Mouse (Mus musculus): ENCODE measurements around the gene Sf3b3. TPM values are rescaled to one million over a fixed set of nuclear protein-coding genes. Genes with fewer than 3 reads are reported as not detected.

Sf3b3 gene
- polyA plus RNA-seq, 1 experiment from 2014 or later = 187 TPM

- no peaks in the 10 kb centered on the region for H3K27me3 ChIP-seq
- no peak overlapping the region for H3K9ac ChIP-seq (replicated peaks)
- no peak for ATAC-seq (ENCODE audit: low FRiP score, low read depth)
- H3K4me2 ChIP-seq (replicated peaks) = no peak overlapping the region
- no peak overlapping the region for H3K27ac ChIP-seq (replicated peaks)
- no peaks in the 10 kb centered on the region for H3K4me1 ChIP-seq
- no peak overlapping the region for H3K4me3 ChIP-seq
- H3K9me3 ChIP-seq = 0 out of 2 replicates have a peak, but pooled peaks cover 6% of the 10 kb centered on the region
- WGBS = 84% methylated on average over 13 of the region's 13 CpGs
- no peaks in the 10 kb centered on the region for H3K36me3 ChIP-seq
Measured at GRCm38 (mm10) chr8:110779924-110780718, 66.5 kb downstream of the Sf3b3 start.

GRCm38 (mm10) chr8:110776335-110776734 is 70.3 kb downstream of the Sf3b3 start:
- Histone ChIP-seq H3K9ac (replicated peaks) (no peak overlapping the region), H3K36me3 (no peaks in the 10 kb centered on the region), H3K4me3 (no peak overlapping the region), H3K4me2 (replicated peaks) (no peak overlapping the region), H3K27ac (replicated peaks) (no peak overlapping the region), H3K27me3 (no peaks in the 10 kb centered on the region), H3K4me1 (no peaks in the 10 kb centered on the region), H3K9me3 (0 out of 2 replicates have a peak, but pooled peaks cover 6% of the 10 kb centered on the region)
- WGBS = 98% methylated on average over 3 of the region's 3 CpGs
- no peak for ATAC-seq (ENCODE audit: low FRiP score, low read depth)

DNA sequence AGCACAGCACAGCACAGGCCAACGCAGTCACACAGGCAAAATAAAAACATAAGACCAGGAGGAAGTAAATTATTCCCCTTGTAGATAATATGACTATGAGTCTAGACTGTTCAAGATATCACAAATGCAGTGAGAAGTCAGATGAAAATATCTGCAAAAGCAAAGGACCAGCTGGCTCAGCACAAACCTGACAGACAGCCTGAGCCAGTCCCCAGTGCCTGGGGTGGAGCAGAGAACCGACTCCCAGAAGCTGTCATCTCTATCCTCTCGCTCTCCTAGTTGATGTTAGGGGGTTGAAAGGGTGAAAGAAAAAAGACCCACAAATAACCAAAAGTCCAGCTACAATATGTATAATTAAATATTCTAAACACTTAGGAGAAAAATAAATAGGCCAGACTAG is 70.9 kb downstream of the Sf3b3 start:
- 0 out of 2 replicates have a peak, but pooled peaks cover 6% of the 10 kb centered on the region for H3K9me3 ChIP-seq
- H3K9ac ChIP-seq (replicated peaks) = no peak overlapping the region
- H3K4me2 ChIP-seq (replicated peaks) = no peak overlapping the region
- 91% methylated on average over 3 of the region's 3 CpGs for WGBS
- H3K4me3 ChIP-seq = no peak overlapping the region
- no peaks in the 10 kb centered on the region for H3K27me3 ChIP-seq
- H3K27ac ChIP-seq (replicated peaks) = no peak overlapping the region
- no peaks in the 10 kb centered on the region for H3K36me3 ChIP-seq
- ATAC-seq (ENCODE audit: low FRiP score, low read depth) = no peak
- no peaks in the 10 kb centered on the region for H3K4me1 ChIP-seq

- Histone ChIP-seq H3K9ac (replicated peaks) (no peak overlapping the region), H3K27me3 (no peaks in the 10 kb centered on the region), H3K27ac (replicated peaks) (no peak overlapping the region), H3K4me3 (no peak overlapping the region), H3K9me3 (0 out of 2 replicates have a peak, but pooled peaks cover 6% of the 10 kb centered on the region), H3K36me3 (no peaks in the 10 kb centered on the region), H3K4me2 (replicated peaks) (no peak overlapping the region), H3K4me1 (no peaks in the 10 kb centered on the region)
- ATAC-seq (ENCODE audit: low FRiP score, low read depth) = no peak
- WGBS = 74% methylated on average over 8 of the region's 8 CpGs
Measured at GRCm38 (mm10) chr8:110775316-110775715, 71.3 kb downstream of the Sf3b3 start.

DNA sequence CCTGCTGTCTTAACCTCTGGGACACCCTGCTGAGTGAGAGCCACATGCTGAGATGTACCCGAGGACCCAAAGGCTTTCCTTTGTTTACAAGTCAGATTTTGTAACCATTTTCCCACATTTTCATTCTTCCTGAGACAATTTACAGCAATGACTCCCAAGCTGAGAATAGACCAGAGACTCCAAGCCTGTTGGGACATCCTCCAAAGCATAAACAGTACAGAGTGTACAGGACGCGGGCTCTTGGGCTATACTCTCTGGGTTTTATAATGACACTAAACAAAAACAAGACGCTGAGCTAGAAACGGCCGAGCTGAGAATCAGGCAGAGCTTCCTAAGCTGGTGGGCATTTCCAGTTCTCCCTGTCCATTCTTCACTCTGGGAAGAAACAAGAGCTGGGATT is 71.9 kb downstream of the Sf3b3 start:
- Histone ChIP-seq H3K4me1 (no peaks in the 10 kb centered on the region), H3K4me2 (replicated peaks) (no peak overlapping the region), H3K27me3 (no peaks in the 10 kb centered on the region), H3K36me3 (no peaks in the 10 kb centered on the region), H3K27ac (replicated peaks) (no peak overlapping the region), H3K4me3 (no peak overlapping the region), H3K9ac (replicated peaks) (no peak overlapping the region), H3K9me3 (0 out of 2 replicates have a peak, but pooled peaks cover 6% of the 10 kb centered on the region)
- WGBS = 86% methylated on average over 6 of the region's 6 CpGs
- ATAC-seq (ENCODE audit: low FRiP score, low read depth) = no peak

DNA sequence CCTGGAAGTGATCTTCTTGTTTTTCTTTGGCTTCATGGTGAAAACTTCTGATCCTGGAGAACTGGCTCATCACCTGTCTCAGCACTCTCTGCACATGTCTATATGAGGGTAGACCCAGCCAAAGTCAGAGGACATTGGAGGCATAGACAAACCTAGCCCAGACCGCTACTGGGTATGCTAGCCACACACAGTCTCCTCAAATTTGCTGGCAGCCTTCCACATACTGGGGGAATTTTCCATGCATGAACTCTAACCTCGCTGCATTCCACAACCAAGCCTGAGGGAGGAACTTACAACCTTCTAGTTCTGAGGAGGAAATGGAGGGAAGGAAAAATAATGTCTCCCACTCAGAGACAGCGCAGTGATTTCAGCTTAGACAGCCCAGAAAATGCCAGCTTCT is 72.5 kb downstream of the Sf3b3 start:
- Histone ChIP-seq H3K4me1 (no peaks in the 10 kb centered on the region), H3K4me3 (no peak overlapping the region), H3K36me3 (no peaks in the 10 kb centered on the region), H3K27me3 (no peaks in the 10 kb centered on the region), H3K4me2 (replicated peaks) (no peak overlapping the region), H3K27ac (replicated peaks) (no peak overlapping the region), H3K9me3 (0 out of 2 replicates have a peak, but pooled peaks cover 6% of the 10 kb centered on the region), H3K9ac (replicated peaks) (no peak overlapping the region)
- WGBS = 80% methylated on average over 3 of the region's 3 CpGs
- no peak for ATAC-seq (ENCODE audit: low FRiP score, low read depth)

- WGBS = 79% methylated on average over 7 of the region's 7 CpGs
- Histone ChIP-seq H3K9me3 (0 out of 2 replicates have a peak, but pooled peaks cover 6% of the 10 kb centered on the region), H3K27me3 (no peaks in the 10 kb centered on the region), H3K9ac (replicated peaks) (no peak overlapping the region), H3K4me1 (no peaks in the 10 kb centered on the region), H3K36me3 (no peaks in the 10 kb centered on the region), H3K4me2 (replicated peaks) (no peak overlapping the region), H3K4me3 (no peak overlapping the region), H3K27ac (replicated peaks) (no peak overlapping the region)
- no peak for ATAC-seq (ENCODE audit: low FRiP score, low read depth)
Measured at GRCm38 (mm10) chr8:110772452-110772851, 74.1 kb downstream of the Sf3b3 start.

GRCm38 (mm10) chr8:110767261-110767660 is 79.3 kb downstream of the Sf3b3 start:
- 85% methylated on average over 6 of the region's 6 CpGs for WGBS
- H3K4me2 ChIP-seq (replicated peaks) = no peak overlapping the region
- H3K9ac ChIP-seq (replicated peaks) = no peak overlapping the region
- H3K4me1 ChIP-seq = no peaks in the 10 kb centered on the region
- no peaks in the 10 kb centered on the region for H3K36me3 ChIP-seq
- no peak for ATAC-seq (ENCODE audit: low FRiP score, low read depth)
- H3K9me3 ChIP-seq = no peaks in the 10 kb centered on the region
- no peak overlapping the region for H3K4me3 ChIP-seq
- H3K27ac ChIP-seq (replicated peaks) = no peak overlapping the region
- H3K27me3 ChIP-seq = no peaks in the 10 kb centered on the region

- no peaks in the 10 kb centered on the region for H3K4me1 ChIP-seq
- H3K4me2 ChIP-seq (replicated peaks) = no peak overlapping the region
- 71% methylated on average over 3 of the region's 3 CpGs for WGBS
- H3K9me3 ChIP-seq = no peaks in the 10 kb centered on the region
- H3K27ac ChIP-seq (replicated peaks) = no peak overlapping the region
- H3K36me3 ChIP-seq = no peaks in the 10 kb centered on the region
- no peak overlapping the region for H3K9ac ChIP-seq (replicated peaks)
- no peaks in the 10 kb centered on the region for H3K27me3 ChIP-seq
- ATAC-seq (ENCODE audit: low FRiP score, low read depth) = no peak
- no peak overlapping the region for H3K4me3 ChIP-seq
Measured at GRCm38 (mm10) chr8:110764671-110765070, 81.9 kb downstream of the Sf3b3 start.

GRCm38 (mm10) chr8:110761988-110762387 is 84.6 kb downstream of the Sf3b3 start:
- Histone ChIP-seq H3K36me3 (no peaks in the 10 kb centered on the region), H3K4me2 (replicated peaks) (no peak overlapping the region), H3K9ac (replicated peaks) (no peak overlapping the region), H3K9me3 (no peaks in the 10 kb centered on the region), H3K27me3 (no peaks in the 10 kb centered on the region), H3K27ac (replicated peaks) (no peak overlapping the region), H3K4me3 (no peak overlapping the region), H3K4me1 (no peaks in the 10 kb centered on the region)
- no peak for ATAC-seq (ENCODE audit: low FRiP score, low read depth)
- WGBS = 79% methylated on average over 6 of the region's 6 CpGs

DNA sequence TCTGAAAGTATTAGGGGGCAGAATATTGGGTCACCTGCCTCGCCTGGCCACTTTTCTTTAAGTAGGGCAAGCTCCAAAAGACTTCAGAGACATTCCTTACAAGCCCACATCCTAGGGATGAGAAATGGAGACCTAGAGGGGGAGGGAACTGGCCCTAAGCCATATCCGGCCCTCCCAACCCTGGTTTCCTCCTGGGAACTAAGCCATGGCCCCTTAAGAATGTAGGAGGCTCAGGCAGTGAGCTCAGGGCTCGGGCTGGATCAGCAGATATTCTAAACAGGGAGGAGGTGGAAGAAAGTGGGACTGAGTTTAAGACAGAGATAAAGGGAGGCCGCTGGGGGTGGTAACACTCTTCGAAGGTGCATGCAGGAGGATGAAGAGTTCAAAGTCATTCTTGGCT is 85.4 kb downstream of the Sf3b3 start:
- Histone ChIP-seq H3K9ac (replicated peaks) (no peak overlapping the region), H3K27me3 (no peaks in the 10 kb centered on the region), H3K27ac (replicated peaks) (no peak overlapping the region), H3K4me1 (no peaks in the 10 kb centered on the region), H3K9me3 (no peaks in the 10 kb centered on the region), H3K4me3 (no peak overlapping the region), H3K4me2 (replicated peaks) (no peak overlapping the region), H3K36me3 (no peaks in the 10 kb centered on the region)
- ATAC-seq (ENCODE audit: low FRiP score, low read depth) = no peak
- 53% methylated on average over 5 of the region's 5 CpGs for WGBS

DNA sequence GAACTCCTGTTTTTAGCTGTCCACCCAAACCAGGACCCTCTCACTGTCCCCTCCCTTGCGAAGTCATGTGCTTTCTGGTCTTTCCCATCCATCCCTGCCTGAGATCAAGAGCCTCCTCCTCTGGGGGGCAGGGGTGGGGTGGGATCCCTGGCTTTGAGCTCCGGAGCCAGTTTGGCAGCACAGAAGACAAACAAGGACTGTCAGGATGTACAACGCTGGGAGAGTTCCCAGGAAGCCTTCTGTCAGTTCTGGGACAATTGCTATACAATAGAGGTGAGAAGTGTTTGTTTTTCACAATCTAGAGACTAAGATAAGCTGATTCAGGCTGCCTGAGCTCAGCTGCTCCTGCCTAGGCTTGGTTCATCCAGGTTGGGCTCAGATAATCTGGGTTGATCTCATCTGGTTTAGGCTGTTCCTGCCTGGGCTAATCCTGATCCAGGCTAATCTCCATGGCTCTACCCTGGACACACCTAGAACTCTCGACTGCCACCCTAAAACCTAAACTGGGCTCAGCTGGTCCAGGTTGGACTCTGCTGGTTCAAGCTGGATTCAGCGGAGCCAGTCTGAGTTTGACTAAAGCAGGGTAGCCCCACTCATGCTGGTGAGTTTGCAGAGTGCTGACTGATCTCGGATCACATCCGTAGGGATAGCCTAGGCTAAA is 86.2 kb downstream of the Sf3b3 start:
- no peak for ATAC-seq (ENCODE audit: low FRiP score, low read depth)
- H3K9me3 ChIP-seq = no peaks in the 10 kb centered on the region
- H3K4me3 ChIP-seq = no peak overlapping the region
- no peaks in the 10 kb centered on the region for H3K27me3 ChIP-seq
- H3K4me2 ChIP-seq (replicated peaks) = no peak overlapping the region
- H3K36me3 ChIP-seq = no peaks in the 10 kb centered on the region
- H3K9ac ChIP-seq (replicated peaks) = no peak overlapping the region
- 73% methylated on average over 7 of the region's 7 CpGs for WGBS
- H3K4me1 ChIP-seq = no peaks in the 10 kb centered on the region
- no peak overlapping the region for H3K27ac ChIP-seq (replicated peaks)

Data from midbrain, embryonic 12.5 days (tissue).